Mouse (Mus musculus) c-Kit-positive CD71-negative TER-119-negative erythroid progenitor cells, embryonic 14.5 days (primary cell): ENCODE measurements at regions not wholly inside any gene's neighbourhood (a gene's known extent, or its start where the extent isn't known, plus 50 kb on each side); places are given as distances from the start of the nearest gene placed in this dataset.

Experiments
- DNase-seq: peaks from one replicate; pipeline ENCODE4 v3.0.0-alpha.2; 2013; ENCODE audit warnings: low read depth

- no peak for DNase-seq
Observed at GRCm38 (mm10) chr5:42364116-42364515, 296.4 kb downstream of the Gm16223 start.

GRCm38 (mm10) chr5:42387959-42388358 is 320.2 kb downstream of the Gm16223 start:
- no peak for DNase-seq

GRCm38 (mm10) chr5:42396695-42397094 is 328.9 kb downstream of the Gm16223 start:
- DNase-seq, result no peak

GRCm38 (mm10) chr5:42409981-42410380 is 342.2 kb downstream of the Gm16223 start:
- DNase-seq, result no peak

GRCm38 (mm10) chr5:42412296-42412695 is 344.5 kb downstream of the Gm16223 start:
- peak; percentile 1 for DNase-seq

GRCm38 (mm10) chr5:42425902-42426301 is 358.1 kb downstream of the Gm16223 start:
- no peak for DNase-seq

GRCm38 (mm10) chr5:42433147-42433546 is 365.4 kb downstream of the Gm16223 start:
- DNase-seq, result no peak

GRCm38 (mm10) chr5:42448644-42449043 is 380.9 kb downstream of the Gm16223 start:
- no peak for DNase-seq

DNA sequence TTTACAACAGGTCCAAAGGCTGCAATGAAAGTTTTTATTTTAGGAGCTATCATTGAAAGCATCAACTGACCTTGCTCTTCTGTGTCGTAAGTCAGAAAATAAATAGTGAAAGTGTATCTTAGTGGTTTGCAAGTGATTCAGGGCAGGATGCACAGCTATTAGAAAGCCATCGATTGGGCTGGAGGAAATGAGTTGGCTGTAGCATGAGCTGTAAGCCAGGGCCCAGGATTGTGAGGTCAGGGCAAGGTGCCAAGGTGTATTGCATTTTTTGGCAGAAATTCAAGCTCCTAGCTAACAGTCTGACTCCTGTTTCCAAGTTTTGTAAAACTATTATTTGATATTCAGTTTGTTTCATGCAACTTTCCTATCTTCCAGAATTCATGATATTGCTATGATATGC is 381.8 kb downstream of the Gm16223 start:
- no peak for DNase-seq

DNA sequence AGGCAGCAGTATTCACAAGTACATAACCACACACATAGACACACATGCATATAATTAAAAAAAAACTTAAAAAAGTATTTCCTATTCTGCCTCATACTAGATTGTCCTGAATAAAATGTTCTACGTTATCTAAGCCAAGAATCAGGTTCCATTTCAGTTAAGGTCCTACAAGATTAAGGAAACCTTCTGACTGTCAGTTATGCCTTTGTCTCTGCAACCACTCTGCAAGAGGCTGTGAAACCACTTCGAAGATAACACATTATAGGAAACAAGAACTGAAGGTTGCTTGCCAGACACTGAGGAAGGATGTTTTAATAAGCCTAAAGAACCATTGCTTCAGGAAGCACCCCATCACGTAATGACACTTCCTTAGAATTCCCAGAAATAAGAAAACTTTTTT is 385.9 kb downstream of the Gm16223 start:
- no peak for DNase-seq

- DNase-seq, result no peak
Observed at GRCm38 (mm10) chr5:42461195-42461594, 393.4 kb downstream of the Gm16223 start.

DNA sequence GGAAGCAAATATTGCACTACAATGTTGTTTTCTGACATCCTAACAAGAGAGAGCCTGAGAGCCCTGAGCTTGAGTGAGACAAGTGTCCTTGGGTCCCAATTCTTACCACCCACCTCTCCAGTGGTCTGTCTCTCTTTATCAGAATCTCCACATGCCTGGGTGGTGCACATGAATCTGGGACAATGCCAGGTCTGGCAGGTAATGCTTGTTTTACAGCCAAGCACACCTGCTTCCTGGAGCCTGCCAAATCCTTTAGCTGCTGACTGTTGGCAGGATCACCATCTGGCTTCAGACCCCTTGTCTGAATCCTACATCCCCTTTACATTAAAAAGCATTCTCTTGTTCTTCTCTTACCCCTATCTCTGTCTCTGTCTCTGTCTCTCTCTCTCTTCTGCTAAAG is 397.1 kb downstream of the Gm16223 start:
- DNase-seq, result no peak

GRCm38 (mm10) chr5:42473493-42473892 is 405.7 kb downstream of the Gm16223 start:
- no peak for DNase-seq

DNA sequence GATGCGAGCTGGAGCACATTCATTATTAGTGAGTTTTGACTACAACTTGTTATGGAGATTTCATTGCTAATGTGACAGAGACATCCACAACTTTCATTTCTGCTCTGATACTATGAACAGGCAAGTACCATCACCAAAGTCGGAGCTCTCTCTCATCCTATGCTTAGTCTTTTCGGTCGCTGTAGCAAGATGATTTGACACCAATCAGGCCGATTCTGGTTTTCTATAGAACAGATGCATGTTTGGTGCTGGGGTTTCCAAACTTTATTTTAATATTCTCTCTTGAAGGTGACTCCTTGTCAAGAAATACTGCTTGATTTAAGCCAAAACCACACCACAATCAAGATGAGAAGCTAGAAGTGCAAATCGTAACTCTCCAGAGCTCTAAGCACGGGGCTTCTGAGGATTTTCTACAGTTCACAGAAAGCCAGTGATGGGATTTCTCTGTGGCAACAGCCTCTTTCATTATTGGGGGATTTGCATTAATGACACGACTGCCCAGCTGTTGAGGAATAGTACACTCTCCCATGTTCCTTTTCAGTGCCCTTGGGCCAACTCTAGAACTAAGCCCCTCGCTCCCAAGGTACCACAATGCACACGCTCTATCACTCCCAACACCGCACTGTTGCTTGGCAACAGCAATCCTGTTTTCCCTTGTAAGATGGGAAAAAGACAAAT is 434.5 kb downstream of the Gm16223 start:
- no peak for DNase-seq

GRCm38 (mm10) chr5:42502802-42503136 is 435.0 kb downstream of the Gm16223 start:
- DNase-seq, result no peak

DNA sequence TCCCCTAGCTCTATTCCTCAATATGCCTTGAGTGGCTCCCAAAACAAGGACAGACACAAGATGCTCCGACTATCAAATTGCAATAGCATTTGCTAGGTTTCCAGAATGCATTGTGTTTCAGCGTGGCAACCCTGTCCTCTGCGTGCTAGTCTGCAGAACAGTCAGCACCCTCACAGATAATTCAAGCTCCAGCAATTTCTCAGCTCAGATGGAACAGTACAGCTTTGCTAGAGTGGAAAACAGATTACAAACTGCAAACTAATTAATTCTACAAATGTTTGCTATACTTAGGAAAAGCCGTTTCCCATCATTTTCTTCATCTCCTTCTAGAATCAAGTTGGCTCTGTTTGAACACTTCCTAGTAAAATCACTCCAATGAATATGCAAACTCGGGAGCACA is 441.4 kb downstream of the Gm16223 start:
- no peak for DNase-seq

GRCm38 (mm10) chr5:42523116-42524113 is 455.7 kb downstream of the Gm16223 start:
- DNase-seq, result no peak

- no peak for DNase-seq
Observed at GRCm38 (mm10) chr5:42525431-42525830, 457.7 kb downstream of the Gm16223 start.

- DNase-seq, result no peak
Observed at GRCm38 (mm10) chr5:42560537-42560936, 492.8 kb downstream of the Gm16223 start.

DNA sequence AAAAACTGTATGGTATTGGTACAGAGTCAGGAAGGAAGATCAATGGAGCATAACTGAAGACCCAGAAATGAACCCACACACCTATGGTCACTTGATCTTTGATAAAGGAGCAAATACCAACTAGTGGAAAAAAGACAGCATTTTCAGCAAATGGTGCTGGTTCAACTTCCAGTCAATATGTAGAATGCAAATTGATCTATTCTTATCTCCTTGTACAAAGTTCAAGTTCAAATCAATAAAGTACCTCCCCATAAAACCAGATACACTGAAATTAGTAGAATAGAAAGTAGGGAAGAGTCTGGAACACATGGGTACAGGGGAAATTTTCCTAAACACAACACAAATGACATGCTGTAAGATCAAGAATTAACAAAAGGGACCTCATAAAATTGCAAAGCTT is 495.6 kb downstream of the Gm16223 start:
- no peak for DNase-seq

DNA sequence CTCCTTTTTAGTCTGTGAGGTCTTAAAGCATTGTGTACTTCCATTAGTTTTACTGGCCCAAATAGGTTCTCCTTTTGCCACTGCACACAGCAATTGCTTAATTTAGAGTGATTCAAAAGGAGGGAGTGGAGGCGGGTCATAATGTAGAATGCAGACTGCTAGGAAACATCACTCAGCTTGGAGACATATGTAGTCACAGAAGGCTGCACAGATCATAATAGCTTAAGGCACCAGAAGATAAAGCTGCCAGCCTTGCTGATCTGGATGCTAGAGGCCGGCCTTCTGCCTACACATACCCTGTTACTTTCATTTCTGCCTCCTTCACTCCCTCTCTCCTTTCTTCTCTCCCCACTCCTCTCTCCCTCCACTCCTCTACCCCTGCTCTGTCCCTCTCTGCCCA is 508.2 kb downstream of the Gm16223 start:
- DNase-seq, result no peak

GRCm38 (mm10) chr5:42578208-42578844 is 510.6 kb downstream of the Gm16223 start:
- DNase-seq, result no peak

DNA sequence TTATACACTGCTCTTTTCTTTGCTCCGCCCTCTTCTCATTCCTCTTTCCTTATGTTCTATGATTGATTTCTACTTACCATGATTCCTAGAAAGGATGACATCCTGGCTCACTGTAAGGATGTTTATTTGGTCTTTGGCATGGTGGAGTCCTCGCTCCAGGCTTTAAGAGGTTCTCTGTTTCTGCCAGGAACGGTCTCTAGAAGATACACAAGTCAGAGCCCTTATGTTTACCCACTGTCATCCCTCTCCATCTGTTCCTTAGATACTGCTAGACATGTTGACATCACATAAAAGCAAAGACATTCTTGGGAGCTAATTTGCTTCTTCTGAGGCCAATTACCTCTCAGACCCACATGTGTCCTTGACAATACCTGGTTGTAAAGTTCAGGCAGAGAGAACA is 552.9 kb downstream of the Gm16223 start:
- DNase-seq, result no peak
